Mouse (Mus musculus) adrenal gland, adult 8-10 months (tissue): Measurements from ENCODE around the gene Htatip2. TPM values are rescaled to one million over a fixed set of nuclear protein-coding genes. Genes with fewer than 3 reads are reported as not detected.
A peak's percentile ranks its signal among the peaks of the same experiment; 100 is the strongest.

Experiments used
- DNase-seq: peaks from one replicate; pipeline ENCODE4 v3.0.0; 2022
- total RNA-seq, 4 experiments: library from RNA; stranded (reverse); gene quantifications; 2 replicates each; pipeline ENCODE4 v1.2.4; 2022

Htatip2 gene
- total RNA-seq, 4 experiments from 2014 or later, result 47.5 to 55.6 (median 50.7) TPM

GRCm38 (mm10) chr7:49786618-49787382, 27.9 kb downstream of the Htatip2 start:
- DNase-seq, result peak; percentile 42

GRCm38 (mm10) chr7:49787383-49787645, 28.4 kb downstream of the Htatip2 start:
- no peak for DNase-seq

- DNase-seq, result no peak
Observed at GRCm38 (mm10) chr7:49794304-49794703, 35.4 kb downstream of the Htatip2 start.

GRCm38 (mm10) chr7:49797171-49797570, 38.3 kb downstream of the Htatip2 start:
- DNase-seq, result no peak

DNA sequence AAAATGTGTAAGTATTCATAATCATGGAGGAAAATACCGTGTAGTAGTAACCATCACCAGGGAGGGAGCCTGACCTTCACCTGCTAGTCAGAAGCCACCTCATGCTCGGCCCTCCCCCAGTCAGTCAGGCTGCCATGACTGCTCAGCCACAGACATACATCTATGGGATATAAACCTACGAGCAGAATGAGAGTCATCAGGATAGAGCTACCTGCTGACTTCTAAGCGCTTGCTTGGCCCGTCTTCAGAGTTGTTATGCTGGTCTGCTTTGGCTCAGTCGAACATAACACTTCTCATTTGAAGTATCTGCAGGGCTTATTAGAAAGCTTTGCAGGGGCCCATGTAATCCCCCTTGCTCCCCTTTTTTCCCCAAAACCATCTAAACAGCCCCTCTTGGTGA, 44.6 kb downstream of the Htatip2 start:
- no peak for DNase-seq

DNA sequence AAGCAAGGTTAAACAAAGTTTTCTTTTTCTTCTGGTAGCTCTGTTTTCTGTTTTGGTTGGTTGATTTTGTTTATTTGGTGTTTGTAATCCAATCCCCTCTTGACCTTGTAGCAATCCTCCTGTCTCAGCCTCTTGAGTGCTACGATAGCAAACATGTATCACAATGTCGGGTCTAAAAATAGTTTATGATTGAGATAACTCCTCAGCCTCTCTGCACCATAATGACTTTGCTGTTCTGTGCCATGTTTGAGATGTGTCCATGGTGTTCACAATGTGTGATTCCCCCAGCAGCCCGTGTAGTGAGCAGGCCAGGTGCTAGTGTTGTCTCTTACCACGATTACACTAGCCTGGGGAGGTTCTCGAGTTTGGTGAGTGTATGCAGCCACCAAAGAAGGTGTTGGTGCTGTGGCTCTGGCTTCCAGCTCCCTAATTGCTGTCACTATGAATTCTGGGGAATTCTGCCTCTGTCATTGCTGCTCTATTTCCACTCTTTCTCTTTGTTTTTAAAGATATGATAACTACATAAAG, 45.8 kb downstream of the Htatip2 start:
- DNase-seq, result no peak

- DNase-seq, result no peak
Observed at GRCm38 (mm10) chr7:49805618-49806017, 46.7 kb downstream of the Htatip2 start.

DNA sequence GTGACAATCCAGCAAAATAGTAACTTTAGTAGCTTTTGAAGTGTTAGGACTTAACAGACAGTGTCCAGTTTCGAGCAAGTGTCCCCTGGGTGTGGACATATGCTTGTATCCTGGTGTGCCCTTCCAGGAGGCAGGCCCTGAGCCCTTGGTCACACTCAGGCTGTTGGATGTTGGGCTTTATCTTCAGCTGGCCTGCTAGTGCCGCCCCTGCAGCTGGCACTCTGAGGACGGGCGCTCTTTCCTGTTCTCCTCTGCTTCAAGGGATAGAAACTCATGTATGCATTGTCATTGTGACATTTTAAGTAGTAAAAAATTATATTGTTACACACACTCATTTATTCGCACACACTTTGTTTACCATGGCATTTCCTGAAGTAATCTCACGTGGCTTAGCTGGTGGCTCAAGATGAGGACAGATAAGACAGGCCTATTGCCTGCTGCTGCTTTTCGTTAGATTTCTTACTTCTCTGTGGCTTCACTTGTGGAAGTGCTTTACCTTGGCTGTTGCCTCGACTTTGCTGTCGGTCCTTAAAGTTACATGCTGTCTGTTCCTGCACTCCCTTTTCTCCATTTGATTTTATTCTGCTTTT, 48.3 kb downstream of the Htatip2 start:
- DNase-seq, result no peak

DNA sequence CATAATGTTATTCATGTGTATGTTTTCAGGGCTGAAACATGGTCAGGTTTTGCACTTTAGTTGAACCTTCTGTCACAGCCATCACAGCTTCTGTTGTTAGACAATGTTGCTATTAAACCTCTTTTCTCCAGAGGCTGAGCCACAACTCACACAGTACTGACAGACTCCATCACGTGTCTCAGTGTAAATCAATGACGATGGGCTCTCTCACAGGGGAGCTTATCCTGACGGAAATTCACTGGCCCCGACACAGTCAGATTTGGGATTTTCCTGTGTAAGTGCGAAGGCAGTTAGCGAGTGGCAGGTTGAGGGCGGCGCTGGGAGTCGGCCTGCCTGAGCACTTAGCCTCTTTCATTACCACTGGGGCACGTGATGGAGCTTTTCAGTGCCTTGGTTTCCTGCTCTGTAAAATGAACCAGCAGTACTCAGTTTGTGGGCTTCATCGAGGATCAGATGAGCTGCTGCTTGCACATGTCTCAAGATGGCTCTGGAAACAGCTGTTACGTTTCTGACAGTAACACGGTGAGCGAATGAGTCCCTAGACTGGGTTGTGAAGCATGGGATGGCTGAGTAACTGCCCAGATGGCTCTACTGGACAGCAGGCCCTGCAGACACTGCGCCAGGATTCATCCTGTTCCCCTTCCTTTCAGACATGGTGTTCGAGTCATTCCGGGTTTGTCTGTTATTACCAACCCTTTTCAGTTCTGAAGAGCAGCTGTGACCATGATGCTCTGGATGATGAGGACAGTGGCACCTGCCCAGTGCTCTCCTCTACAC, 49.1 kb downstream of the Htatip2 start:
- DNase-seq, result no peak

DNA sequence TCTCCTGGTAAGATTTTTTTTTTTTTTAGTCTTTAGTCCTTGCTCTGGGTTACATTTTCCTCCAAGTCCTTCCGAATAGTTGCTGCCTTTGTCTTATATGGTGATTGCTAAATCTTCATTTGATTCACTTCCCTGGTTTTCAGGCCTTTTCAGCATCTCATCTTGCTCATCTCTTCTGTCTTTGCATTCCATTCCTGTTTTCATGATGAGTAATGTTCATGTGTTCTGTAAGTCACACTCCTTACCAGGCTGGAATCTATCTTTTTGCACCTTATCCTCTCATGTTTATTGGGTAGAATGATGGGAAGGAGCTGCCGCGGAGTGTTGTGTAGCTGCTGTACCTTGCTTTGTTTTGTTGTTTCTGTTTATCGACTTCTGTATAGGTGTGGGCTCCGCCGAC, 50.2 kb downstream of the Htatip2 start:
- DNase-seq, result no peak

DNA sequence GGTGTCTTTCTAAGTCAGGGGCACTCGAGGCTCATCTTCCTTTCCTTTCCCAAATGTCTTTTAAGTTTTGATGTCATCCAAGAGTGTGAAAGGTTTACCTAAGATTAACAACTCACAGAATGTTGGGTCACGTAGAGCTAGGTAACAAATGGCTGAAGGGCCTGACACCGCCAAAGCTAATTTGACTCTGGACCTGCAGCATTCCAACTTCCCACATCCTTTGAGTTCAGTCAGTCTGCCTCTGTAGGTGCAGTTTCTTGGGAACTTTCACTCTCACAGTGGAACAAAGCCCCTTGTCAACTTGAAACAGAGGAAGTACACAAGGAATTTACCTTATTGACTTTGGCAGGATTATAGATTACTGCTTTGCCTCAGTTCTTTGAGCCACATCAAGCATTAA, 50.6 kb downstream of the Htatip2 start:
- no peak for DNase-seq

DNA sequence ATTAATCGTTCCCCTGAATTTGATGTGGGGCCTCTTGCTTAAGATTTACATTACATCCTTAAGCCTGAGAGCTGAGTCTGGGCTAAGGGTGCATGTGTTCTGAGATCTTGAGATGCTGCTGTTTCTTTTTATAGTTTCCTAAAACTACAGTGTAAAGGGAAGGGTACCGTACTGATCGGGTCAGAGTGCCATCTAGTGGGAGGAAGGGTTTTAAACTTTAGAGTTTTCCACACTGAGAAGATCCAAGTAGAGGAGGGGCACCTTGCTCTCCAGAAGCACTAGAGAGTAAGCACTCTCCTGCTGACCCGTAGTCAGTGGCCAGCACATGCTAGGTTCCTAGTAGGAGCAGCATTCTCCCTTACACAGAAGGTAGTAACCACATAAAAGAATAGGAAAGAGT, 52.4 kb downstream of the Htatip2 start:
- DNase-seq, result no peak

DNA sequence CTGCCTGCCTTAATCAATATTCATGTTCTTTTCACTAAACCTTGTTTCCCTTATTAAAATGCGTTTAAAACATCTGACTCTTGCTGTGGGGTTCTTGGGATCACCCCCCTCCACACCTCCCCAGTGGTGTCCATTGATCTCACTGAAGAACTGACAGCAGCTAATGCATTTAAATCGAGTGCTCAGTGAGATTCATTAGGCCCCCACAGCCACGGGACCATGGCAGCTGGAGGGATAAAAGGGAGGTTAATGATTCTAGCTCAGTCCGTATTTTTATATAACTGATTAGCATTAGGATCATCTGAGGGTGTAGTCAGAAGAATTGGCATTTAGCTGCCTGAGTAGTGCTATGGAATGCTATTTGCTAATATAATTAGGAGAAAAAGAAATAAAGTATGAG, 60.5 kb downstream of the Htatip2 start:
- DNase-seq, result no peak

DNA sequence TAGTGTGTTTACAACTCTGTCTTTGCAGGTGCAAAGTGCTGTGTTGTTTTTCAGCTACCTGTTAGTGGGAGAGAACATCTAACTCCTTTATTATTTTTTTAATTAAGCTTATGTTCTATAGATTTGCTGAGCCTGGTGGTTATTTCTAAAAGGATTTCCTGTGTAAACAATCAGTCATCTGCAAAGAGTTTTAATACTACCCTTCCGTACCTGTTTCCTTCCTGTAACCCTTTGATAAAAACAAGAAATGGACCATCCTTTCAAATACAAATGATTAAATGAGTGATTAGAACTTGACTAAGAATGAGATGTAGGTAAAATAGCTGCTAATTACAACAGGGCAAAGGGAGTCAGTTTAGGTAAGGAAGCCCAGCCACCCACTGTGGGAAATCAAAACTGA, 62.5 kb downstream of the Htatip2 start:
- DNase-seq, result no peak

- no peak for DNase-seq
Observed at GRCm38 (mm10) chr7:49822028-49822427, 63.1 kb downstream of the Htatip2 start.

Other genes starting within 250 kb of the Htatip2 start
- not detected for gene Dbx1, start 122.3 kb upstream of the Htatip2 start, total RNA-seq
- gene Prmt3, start 19.2 kb downstream of the Htatip2 start, total RNA-seq, result 10 to 100 TPM; 35.2 to 53.3 (median 42.3) TPM
- gene Slc6a5, start 151.0 kb downstream of the Htatip2 start, total RNA-seq, result 1 to 10 TPM; 4.3 to 7.0 (median 4.9) TPM
- gene Nell1, start 215.7 kb downstream of the Htatip2 start, total RNA-seq, result under 1 TPM; 0.18 to 0.49 (median 0.35) TPM